Mouse (Mus musculus) MEL (cell line): ENCODE data around the gene Cdt1. TPM values are rescaled to one million over a fixed set of nuclear protein-coding genes. Genes with fewer than 3 reads are reported as not detected.

ENCODE experiments used
- DNase-seq: peaks from one replicate; pipeline ENCODE4 v3.0.0; 2011; ENCODE audit warnings: low read depth, low spot score
- H3K27ac ChIP-seq: 2 replicates; pipeline ENCODE4 v1.5.1; 2012; ENCODE audit warnings: low read depth, mild to moderate bottlenecking, control low read depth, low read length, moderate library complexity; ENCODE audit not compliant: control insufficient read depth
- H3K27me3 ChIP-seq, 2 experiments: fragments of 150-350 bp in 1 of 2; sonication (generic) in 1 of 2; 2 replicates each; pipeline ENCODE4 v1.6.1; 2012; ENCODE audit warnings: low read length in 2 of 2, mild to moderate bottlenecking in 2 of 2, improper control_type of control experiment in 1 of 2, moderate library complexity in 1 of 2; ENCODE audit not compliant: insufficient read depth in 2 of 2, control insufficient read depth in 1 of 2
- H3K36me3 ChIP-seq, 2 experiments: 2 replicates each; pipeline ENCODE4 v1.6.1; 2012 to 2014; ENCODE audit warnings: low read length in 2 of 2, improper control_type of control experiment in 1 of 2, inconsistent platforms in 1 of 2, mild to moderate bottlenecking in 1 of 2; ENCODE audit not compliant: insufficient read depth in 2 of 2, control insufficient read depth in 1 of 2
- H3K4me1 ChIP-seq, 2 experiments: fragments of 150-350 bp in 1 of 2; sonication (generic) in 1 of 2; 2 replicates each; pipeline ENCODE4 v1.6.1; 2012; ENCODE audit warnings: low read length in 2 of 2, improper control_type of control experiment in 1 of 2, mild to moderate bottlenecking in 1 of 2; ENCODE audit not compliant: insufficient read depth in 2 of 2, control insufficient read depth in 1 of 2
- H3K4me3 ChIP-seq, 2 experiments: fragments of 150-350 bp in 1 of 2; sonication (generic) in 1 of 2; 2 replicates each; pipeline ENCODE4 v1.5.1; 2012; ENCODE audit warnings: low read depth in 2 of 2, low read length in 2 of 2, mild to moderate bottlenecking in 2 of 2, moderate library complexity in 2 of 2, control low read depth in 1 of 2, improper control_type of control experiment in 1 of 2; ENCODE audit not compliant: control insufficient read depth in 1 of 2, insufficient read depth in 1 of 2
- H3K79me2 ChIP-seq: 2 replicates; pipeline ENCODE4 v1.6.1; 2012; ENCODE audit warnings: mild to moderate bottlenecking, low read length, moderate library complexity; ENCODE audit not compliant: control insufficient read depth, poor library complexity, insufficient read depth
- H3K9ac ChIP-seq: 2 replicates; pipeline ENCODE4 v1.6.1; 2012; ENCODE audit warnings: low read depth, mild to moderate bottlenecking, control low read depth, low read length, moderate library complexity; ENCODE audit not compliant: control insufficient read depth, poor library complexity, severe bottlenecking
- H3K9me3 ChIP-seq: fragments of 150-350 bp; sonication (generic); replicated peaks from 2 replicates; pipeline ENCODE4 v1.6.1; 2012; ENCODE audit warnings: mild to moderate bottlenecking, low read length, improper control_type of control experiment, moderate library complexity; ENCODE audit not compliant: insufficient read depth
- CHD1 ChIP-seq: IDR thresholded peaks from 2 replicates; pipeline ENCODE4 v1.6.1; 2012; ENCODE audit warnings: low read depth, mild to moderate bottlenecking, inconsistent platforms, low read length, improper control_type of control experiment
- CHD2 ChIP-seq: IDR thresholded peaks from 2 replicates; pipeline ENCODE4 v1.6.1; 2011; ENCODE audit warnings: low read length, improper control_type of control experiment
- CTCF ChIP-seq, 3 experiments: IDR thresholded peaks in 2 of 3; conservative IDR thresholded peaks in 1 of 3; 2 replicates each; pipeline ENCODE4 v1.5.1; 2011 to 2012; ENCODE audit warnings: low read length in 3 of 3, low read depth in 2 of 3, mild to moderate bottlenecking in 2 of 3, improper control_type of control experiment in 1 of 3, inconsistent platforms in 1 of 3, mixed read lengths in 1 of 3, moderate library complexity in 1 of 3; ENCODE audit not compliant: control insufficient read depth in 1 of 3, insufficient read depth in 1 of 3, poor library complexity in 1 of 3, severe bottlenecking in 1 of 3
- ELF1 ChIP-seq: IDR thresholded peaks from 2 replicates; pipeline ENCODE4 v1.6.1; 2014; ENCODE audit warnings: low read depth, mild to moderate bottlenecking, inconsistent platforms, low read length, improper control_type of control experiment, moderate library complexity
- GABPA ChIP-seq: IDR thresholded peaks from 2 replicates; pipeline ENCODE4 v1.6.1; 2012; ENCODE audit warnings: low read depth, mild to moderate bottlenecking, inconsistent platforms, low read length, improper control_type of control experiment, moderate library complexity
- HCFC1 ChIP-seq: IDR thresholded peaks from 2 replicates; pipeline ENCODE4 v1.6.1; 2012; ENCODE audit warnings: low read depth, mild to moderate bottlenecking, inconsistent platforms, low read length, improper control_type of control experiment, moderate library complexity
- MAX ChIP-seq: IDR thresholded peaks from 2 replicates; pipeline ENCODE4 v1.6.1; 2011; ENCODE audit warnings: low read length, improper control_type of control experiment
- MAZ ChIP-seq: IDR thresholded peaks from 2 replicates; pipeline ENCODE4 v1.6.1; 2012; ENCODE audit warnings: low read depth, mild to moderate bottlenecking, inconsistent platforms, low read length, improper control_type of control experiment
- MXI1 ChIP-seq: IDR thresholded peaks from 2 replicates; pipeline ENCODE4 v1.6.1; 2011; ENCODE audit warnings: mild to moderate bottlenecking, low read depth, low read length, improper control_type of control experiment
- MYB ChIP-seq: IDR thresholded peaks from 2 replicates; pipeline ENCODE4 v1.6.1; 2011; ENCODE audit warnings: mild to moderate bottlenecking, low read depth, low read length, improper control_type of control experiment
- NRF1 ChIP-seq: IDR thresholded peaks from 2 replicates; pipeline ENCODE4 v1.6.1; 2014; ENCODE audit warnings: low read depth, mild to moderate bottlenecking, inconsistent platforms, low read length, improper control_type of control experiment, moderate library complexity; ENCODE audit not compliant: poor library complexity, insufficient read depth, severe bottlenecking
- SMC3 ChIP-seq: IDR thresholded peaks from 2 replicates; pipeline ENCODE4 v1.6.1; 2011; ENCODE audit warnings: low read depth, low read length, improper control_type of control experiment
- TAL1 ChIP-seq: IDR thresholded peaks from 2 replicates; pipeline ENCODE4 v1.6.1; 2012; ENCODE audit warnings: mild to moderate bottlenecking, inconsistent platforms, low read length, moderate library complexity, mixed read lengths
- TBP ChIP-seq: IDR thresholded peaks from 2 replicates; pipeline ENCODE4 v1.8.0; 2011; ENCODE audit warnings: low read depth, low read length, improper control_type of control experiment
- USF1 ChIP-seq: IDR thresholded peaks from 2 replicates; pipeline ENCODE4 v1.6.1; 2014; ENCODE audit warnings: low read depth, mild to moderate bottlenecking, inconsistent platforms, low read length, improper control_type of control experiment, moderate library complexity
- ZC3H11A ChIP-seq: IDR thresholded peaks from 2 replicates; pipeline ENCODE4 v1.6.1; 2012; ENCODE audit warnings: low read depth, mild to moderate bottlenecking, inconsistent platforms, low read length, improper control_type of control experiment
- polyA plus RNA-seq, 2 experiments: library from polyadenylated mRNA; stranded (reverse) in 1 of 2; unstranded in 1 of 2; fragments of >175 nt in 1 of 2; fragments of >200 nt in 1 of 2; gene quantifications; 2 replicates each; pipeline versions ENCODE4 v1.2.1 to v1.2.4; 2012; ENCODE audit warnings: low replicate concordance in 2 of 2, low read depth in 1 of 2; ENCODE audit not compliant: insufficient read length in 2 of 2, insufficient read depth in 1 of 2, missing spikeins in 1 of 2
- total RNA-seq: library from RNA; depleted of rRNA; stranded (reverse); fragments of 300-350 nt; gene quantifications from 2 replicates; pipeline ENCODE4 v1.2.3, GENCODE M21; 2012

The Cdt1 gene
- total and polyA plus RNA-seq, 3 experiments: 74.6 to 84.5 TPM; not detected in 1

DNA sequence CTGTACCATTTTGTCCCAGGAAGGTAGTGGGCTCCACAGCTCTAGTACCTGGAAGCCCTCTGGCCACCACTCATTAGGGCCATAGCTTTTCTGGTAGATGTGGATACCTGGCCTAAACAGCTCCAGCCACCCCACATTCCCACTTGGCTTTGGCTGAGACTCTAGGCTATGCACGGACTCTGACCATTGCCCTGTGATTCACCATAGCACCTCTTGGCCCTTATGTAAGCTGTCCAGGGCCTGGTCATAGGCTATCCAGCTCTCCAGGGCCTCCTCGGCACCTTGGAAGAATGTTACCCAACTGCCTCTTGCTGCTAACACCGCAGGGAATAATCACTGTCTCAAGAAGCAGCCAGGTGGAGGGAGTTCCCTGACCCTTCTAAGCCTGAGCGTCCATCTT is 38.7 kb upstream of the Cdt1 start:
- Histone ChIP-seq H3K27me3 (no peaks in the 10 kb centered on the region), H3K79me2 (peaks cover 52% of the 10 kb centered on the region), H3K36me3 (peaks cover 0 to 8% of the 10 kb centered on the region in 2 experiments; a peak in 2 of 4 replicates), H3K4me1 (0 out of 4 replicates have a peak, but pooled peaks cover 0 to 3% of the 10 kb centered on the region in 2 experiments), H3K27ac (no peak overlapping the region), H3K9me3 (no peaks in the 10 kb centered on the region), H3K4me3 (no peak overlapping the region), H3K9ac (no peak overlapping the region)
- TF ChIP-seq MAZ (no peak), USF1 (no peak), TAL1 (no peak), NRF1 (no peak), MXI1 (no peak), MYB (no peak), CHD2 (no peak), ZC3H11A (no peak), GABPA (no peak), CTCF (IDR thresholded peaks at IDR 0.05 in 2 of 3, conservative IDR thresholded peaks at IDR 0.05 in 1 of 3; ENCODE audit: control insufficient read depth in 1 of 3, insufficient read depth in 1 of 3, low read depth in 2 of 3, low read length in 3 of 3, poor library complexity in 1 of 3, severe bottlenecking in 1 of 3) (no peak), ELF1 (no peak)
- DNase-seq: no peak

- Histone ChIP-seq H3K79me2 (peaks cover 48% of the 10 kb centered on the region), H3K4me1 (no peaks in the 10 kb centered on the region), H3K4me3 (no peak overlapping the region), H3K27me3 (no peaks in the 10 kb centered on the region), H3K36me3 (peaks cover 0 to 5% of the 10 kb centered on the region in 2 experiments; a peak in 2 of 4 replicates), H3K27ac (no peak overlapping the region), H3K9ac (no peak overlapping the region), H3K9me3 (no peaks in the 10 kb centered on the region)
- TF ChIP-seq HCFC1 (no peak), ELF1 (no peak), GABPA (no peak), CHD1 (no peak), NRF1 (no peak), CTCF (IDR thresholded peaks at IDR 0.05 in 2 of 3, conservative IDR thresholded peaks at IDR 0.05 in 1 of 3; ENCODE audit: control insufficient read depth in 1 of 3, insufficient read depth in 1 of 3, low read depth in 2 of 3, low read length in 3 of 3, poor library complexity in 1 of 3, severe bottlenecking in 1 of 3) (no peak), SMC3 (no peak), TBP (no peak), MAX (no peak)
- DNase-seq: no peak
These were observed 36.5 kb upstream of the Cdt1 start for GRCm38 (mm10) chr8:122531312-122531711.
